In genomic region chr2:114200932-114201559, GRCm38 (mm10) we compare ENCODE assay signal across 8 mouse cellular contexts. TPM values are rescaled to one million over a fixed set of nuclear protein-coding genes. Genes with fewer than 3 reads are reported as not detected.
A peak's percentile ranks its signal among the peaks of the same experiment; 100 is the strongest.
DNase-seq lines count a peak whose midpoint lies in the region; ATAC-seq lines count a peak whose summit lies in the region.

Gene Zfp770, minus strand, starts transcription at chr2:114201469.

- H3K4me3 ChIP-seq in erythroblast, embryonic 14.5 days (replicated peaks), result peak within 1 kb of the TSS; percentile 85
- H3K4me3 ChIP-seq in heart, embryonic 12.5 days, result peak within 1 kb of the TSS; percentile 80
- peak within 1 kb of the TSS; percentile 78 for H3K4me3 ChIP-seq in kidney, embryonic 16.5 days (ENCODE audit: low read length)

- H3K9ac ChIP-seq in heart, embryonic 12.5 days, result peak within 1 kb of the TSS; percentile 95
- peak within 1 kb of the TSS; percentile 89 for H3K9ac ChIP-seq in kidney, embryonic 16.5 days (replicated peaks; ENCODE audit: low read length)

- peaks cover 13% of the 10 kb centered on the region for H3K4me1 ChIP-seq in erythroblast, embryonic 14.5 days (ENCODE audit: control insufficient read depth)
- peaks cover 8% of the 10 kb centered on the region for H3K4me1 ChIP-seq in heart, embryonic 12.5 days (replicated peaks)
- H3K4me1 ChIP-seq in kidney, embryonic 16.5 days (ENCODE audit: insufficient read depth, low read length), result peaks cover 10% of the 10 kb centered on the region

- H3K9me3 ChIP-seq in erythroblast, embryonic 14.5 days (ENCODE audit: control insufficient read depth, low read length), result no peaks in the 10 kb centered on the region
- no peaks in the 10 kb centered on the region for H3K9me3 ChIP-seq in heart, embryonic 12.5 days (replicated peaks)
- no peaks in the 10 kb centered on the region for H3K9me3 ChIP-seq in kidney, embryonic 16.5 days (ENCODE audit: low read length)

- DNase-seq in CD4-positive helper T cell, adult 2 months (ENCODE audit: low read depth, low spot score), result peak; percentile 78
- DNase-seq in brain, embryonic 18.5 days (ENCODE audit: low read depth, low spot score), result peak; percentile 64
- peak; percentile 76 for DNase-seq in liver
- DNase-seq in monocyte, adult 2 months (ENCODE audit: low read depth in 1 of 2, low spot score in 2 of 2), result peak; percentile 29 to 58
- peak; percentile 39 to 57 for DNase-seq in spleen, postnatal 14 days (ENCODE audit: low spot score in 2 of 2)

- ATAC-seq in heart, embryonic 12.5 days (ENCODE audit: insufficient number of reproducible peaks, low FRiP score), result peak; percentile 84
- ATAC-seq in kidney, embryonic 16.5 days (ENCODE audit: low FRiP score, low TSS enrichment), result peak; percentile 96

- H3K27ac ChIP-seq in heart, embryonic 12.5 days (ENCODE audit: poor library complexity, severe bottlenecking), result peak within 1 kb of the TSS; percentile 77
- H3K27ac ChIP-seq in kidney, embryonic 16.5 days (ENCODE audit: low read length), result peak within 1 kb of the TSS; percentile 68

- H3K36me3 ChIP-seq in erythroblast, embryonic 14.5 days (ENCODE audit: control insufficient read depth), result peaks cover 14% of the 10 kb centered on the region
- peaks cover 12% of the 10 kb centered on the region for H3K36me3 ChIP-seq in heart, embryonic 12.5 days
- peaks cover 12% of the 10 kb centered on the region for H3K36me3 ChIP-seq in kidney, embryonic 16.5 days (ENCODE audit: insufficient read depth, low read length)

- peak within 1 kb of the TSS; percentile 84 for H3K4me2 ChIP-seq in heart, embryonic 12.5 days
- H3K4me2 ChIP-seq in kidney, embryonic 16.5 days (replicated peaks; ENCODE audit: low read depth, low read length), result peak within 1 kb of the TSS; percentile 83

- under 1% methylated on average over 36 of the region's 36 CpGs for WGBS in heart, embryonic 12.5 days
- 0% methylated on average over 36 of the region's 36 CpGs for WGBS in kidney, embryonic 16.5 days

- no peaks in the 10 kb centered on the region; the same call in 1 of the 2 replicates for H3K27me3 ChIP-seq in erythroblast, embryonic 14.5 days (ENCODE audit: control insufficient read depth)
- H3K27me3 ChIP-seq in heart, embryonic 12.5 days (replicated peaks), result 0 out of 2 replicates have a peak, but pooled peaks cover 3% of the 10 kb centered on the region
- no peaks in the 10 kb centered on the region for H3K27me3 ChIP-seq in kidney, embryonic 16.5 days (ENCODE audit: insufficient read depth, low read length)

RNA-seq across cellular contexts. Expression of gene Zfp770, which starts in this region (rescaled TPM):
- 0.02 TPM in 1 of 2 replicates, not detected in the other for polyA plus RNA-seq in erythroblast, embryonic 14.5 days (2012)
- 3.6 and 3.8 TPM in 2 replicates for polyA plus RNA-seq in heart, embryonic 12.5 days (2016; fragmentation: Nextera tagmentation; extraction: Ambion mirVana)
- polyA plus RNA-seq in kidney, embryonic 16.5 days (2015; fragmentation: Nextera tagmentation; extraction: Ambion mirVana), result 3.6 and 5.1 TPM in 2 replicates

Comparison
In these comparisons a context has a peak if more than half of its experiments do, and no peak if none do; other contexts are left out.
1. Peak in every context shown above with its lines: DNase-seq, ATAC-seq, H3K4me3 ChIP-seq and H3K27ac ChIP-seq.